Mouse (Mus musculus) cortical plate, adult 2 months (tissue): ENCODE data around the gene Zfp444.
"Not testable (repeated sequence)": the region's sequence is repeated elsewhere in the genome, so short reads cannot be mapped to it uniquely, and the experiment has no call there.

Experiments used
- CTCF ChIP-seq: fragments of 200-500 bp; IDR thresholded peaks from 2 replicates; pipeline ENCODE4 v1.5.1; 2011; ENCODE audit warnings: mild to moderate bottlenecking, control low read depth, low read length; ENCODE audit not compliant: insufficient read depth; ENCODE audit errors: extremely low read depth
- POLR2A ChIP-seq: fragments of 200-500 bp; IDR thresholded peaks from 2 replicates; pipeline ENCODE4 v1.6.1; 2011; ENCODE audit warnings: mild to moderate bottlenecking, low read length, control low read depth; ENCODE audit not compliant: insufficient read depth; ENCODE audit errors: extremely low read depth

DNA sequence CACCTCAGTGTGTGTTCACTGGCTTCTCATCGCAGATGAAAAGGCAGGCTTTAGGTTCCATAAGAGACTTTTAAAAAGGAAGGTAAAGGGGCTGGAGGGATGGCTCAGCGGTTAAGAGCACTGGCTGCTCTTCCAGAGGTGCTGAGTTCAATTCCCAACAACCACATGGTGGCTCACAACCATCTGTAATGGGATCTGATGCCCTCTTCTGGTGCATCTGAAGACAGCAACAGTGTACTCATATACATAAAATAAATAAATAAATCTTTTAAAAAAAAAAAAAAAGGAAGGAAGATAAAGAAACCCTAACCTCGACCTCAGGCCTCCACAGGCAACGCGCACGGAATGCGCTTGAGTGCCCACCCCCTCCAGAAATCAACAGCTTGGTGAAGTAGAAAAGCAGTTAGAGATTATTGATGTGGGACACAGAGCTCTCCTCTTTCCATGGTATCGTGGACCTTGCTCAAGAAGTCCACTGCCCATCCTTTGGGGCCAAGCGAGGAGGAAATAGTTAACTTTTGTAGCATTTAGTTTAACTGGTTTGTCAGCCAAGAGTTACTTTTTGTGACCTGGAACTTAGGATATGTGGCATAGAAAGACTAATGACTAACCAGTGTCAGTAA, 2.5 kb downstream of the Zfp444 start:
- not testable (repeated sequence) for TF ChIP-seq POLR2A, CTCF
